Mouse (Mus musculus): ENCODE results near the gene Gm128.

DNA sequence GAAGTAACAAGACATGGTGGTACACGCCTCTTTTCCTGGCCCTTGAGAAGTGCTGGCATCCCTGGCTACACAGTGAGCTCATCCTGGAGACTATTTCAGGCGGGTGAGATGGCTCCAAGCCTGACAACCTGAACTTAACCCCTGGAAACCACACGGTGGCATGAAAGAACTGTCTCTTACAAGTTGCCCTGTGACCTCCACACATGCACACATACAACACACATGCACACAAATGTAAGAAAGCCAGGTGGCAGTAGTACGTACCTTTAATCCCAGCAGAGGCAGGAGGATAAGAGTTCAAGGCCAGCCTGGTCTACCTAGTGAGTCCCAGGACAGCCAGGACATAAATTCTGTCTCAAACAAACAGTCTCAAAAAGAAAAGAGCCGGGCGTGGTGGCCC, 2.4 kb downstream of the Gm128 start:
- TF ChIP-seq CTCF (IDR thresholded peaks at IDR 0.05; ENCODE audit: low read depth) (peak; percentile 13), EP300 (IDR thresholded peaks at IDR 0.05; ENCODE audit: low read depth) (no peak)

Data from liver, embryonic 14.5 days (tissue).